Mouse (Mus musculus): ENCODE measurements around the gene Alcam. TPM values are rescaled to one million over a fixed set of nuclear protein-coding genes. Genes with fewer than 3 reads are reported as not detected.

Alcam gene
- polyA plus RNA-seq, 1 experiment from 2014 or later, result 47.0 TPM

DNA sequence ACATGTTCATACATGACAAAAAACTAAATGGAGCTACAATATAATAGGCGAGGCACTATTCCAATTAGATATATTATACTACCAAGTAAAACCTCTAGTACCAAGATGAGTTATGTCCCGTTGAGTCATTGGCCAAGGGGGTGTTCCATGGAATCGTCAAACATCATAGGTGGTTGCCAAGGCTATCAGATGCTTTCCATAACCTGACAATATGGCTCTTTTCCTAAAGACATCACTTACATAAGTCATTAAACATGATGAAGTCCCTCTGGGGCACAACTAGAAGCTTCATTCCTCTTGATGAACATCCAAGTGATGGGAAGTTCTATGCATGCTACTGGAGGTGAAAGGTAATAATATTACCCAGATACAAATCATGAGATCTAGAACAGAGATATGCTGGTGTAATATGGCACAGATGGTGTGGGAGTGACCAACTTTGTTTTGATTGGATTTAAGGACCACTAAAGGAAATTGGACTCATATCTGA lies 122.5 kb downstream of the Alcam start:
- Histone ChIP-seq H3K27ac (ENCODE audit: low read depth) (no peak overlapping the region), H3K4me2 (ENCODE audit: low read length) (no peak overlapping the region), H3K36me3 (ENCODE audit: control insufficient read depth, insufficient read depth, low read length) (no peaks in the 10 kb centered on the region), H3K27me3 (replicated peaks; ENCODE audit: control insufficient read depth, insufficient read depth, low read length) (no peaks in the 10 kb centered on the region), H3K4me3 (ENCODE audit: low read depth, low read length) (no peak overlapping the region), H3K9me3 (ENCODE audit: control insufficient read depth, low read length) (no peaks in the 10 kb centered on the region), H3K9ac (ENCODE audit: low read length) (no peak overlapping the region), H3K4me1 (replicated peaks; ENCODE audit: control insufficient read depth, insufficient read depth, low read length) (no peaks in the 10 kb centered on the region)
- 92% methylated on average over 3 of the region's 3 CpGs for WGBS
- ATAC-seq (replicated peaks; ENCODE audit: low FRiP score, low TSS enrichment, low read depth) (no peak), DNase-seq (ENCODE audit: low spot score) (no peak)

- H3K27ac ChIP-seq (ENCODE audit: low read depth), result no peak overlapping the region
- no peaks in the 10 kb centered on the region for H3K36me3 ChIP-seq (ENCODE audit: control insufficient read depth, insufficient read depth, low read length)
- H3K9me3 ChIP-seq (ENCODE audit: control insufficient read depth, low read length), result no peaks in the 10 kb centered on the region
- ATAC-seq (replicated peaks; ENCODE audit: low FRiP score, low TSS enrichment, low read depth) (no peak), DNase-seq (ENCODE audit: low spot score) (no peak)
- H3K4me1 ChIP-seq (replicated peaks; ENCODE audit: control insufficient read depth, insufficient read depth, low read length), result no peaks in the 10 kb centered on the region
- no peak overlapping the region for H3K4me2 ChIP-seq (ENCODE audit: low read length)
- no peaks in the 10 kb centered on the region for H3K27me3 ChIP-seq (replicated peaks; ENCODE audit: control insufficient read depth, insufficient read depth, low read length)
- WGBS, result 40% methylated on average over 2 of the region's 2 CpGs
- H3K9ac ChIP-seq (ENCODE audit: low read length), result no peak overlapping the region
- no peak overlapping the region for H3K4me3 ChIP-seq (ENCODE audit: low read depth, low read length)
Measured at GRCm38 (mm10) chr16:52329420-52329819, 124.5 kb downstream of the Alcam start.

DNA sequence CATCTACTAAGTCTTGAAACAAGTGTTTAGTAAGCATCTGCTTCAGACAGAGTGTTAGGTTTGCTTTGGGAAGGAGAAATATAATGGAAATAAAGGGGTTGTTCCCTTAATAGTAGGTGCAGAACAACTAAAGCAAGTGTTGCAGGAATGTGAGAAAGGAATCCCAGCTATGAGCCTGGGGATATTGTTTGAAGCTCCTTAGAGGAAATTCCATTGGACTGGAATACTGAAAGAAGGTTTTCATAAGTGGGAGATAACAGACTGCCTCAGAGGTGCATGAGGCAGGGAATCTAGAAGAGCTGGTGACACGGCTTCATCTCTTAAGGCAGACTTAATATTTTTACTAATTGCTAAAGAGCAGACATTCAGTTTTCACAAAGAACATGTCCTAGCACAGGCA lies 134.6 kb downstream of the Alcam start:
- DNase-seq (ENCODE audit: low spot score) (no peak), ATAC-seq (replicated peaks; ENCODE audit: low FRiP score, low TSS enrichment, low read depth) (no peak)
- H3K4me1 ChIP-seq (replicated peaks; ENCODE audit: control insufficient read depth, insufficient read depth, low read length), result no peaks in the 10 kb centered on the region
- H3K27ac ChIP-seq (ENCODE audit: low read depth), result no peak overlapping the region
- H3K9me3 ChIP-seq (ENCODE audit: control insufficient read depth, low read length), result no peaks in the 10 kb centered on the region
- no peaks in the 10 kb centered on the region for H3K36me3 ChIP-seq (ENCODE audit: control insufficient read depth, insufficient read depth, low read length)
- 67% methylated on average over 1 of the region's 1 CpGs for WGBS
- H3K4me2 ChIP-seq (ENCODE audit: low read length), result no peak overlapping the region
- H3K27me3 ChIP-seq (replicated peaks; ENCODE audit: control insufficient read depth, insufficient read depth, low read length), result no peaks in the 10 kb centered on the region
- no peak overlapping the region for H3K4me3 ChIP-seq (ENCODE audit: low read depth, low read length)
- no peak overlapping the region for H3K9ac ChIP-seq (ENCODE audit: low read length)

DNA sequence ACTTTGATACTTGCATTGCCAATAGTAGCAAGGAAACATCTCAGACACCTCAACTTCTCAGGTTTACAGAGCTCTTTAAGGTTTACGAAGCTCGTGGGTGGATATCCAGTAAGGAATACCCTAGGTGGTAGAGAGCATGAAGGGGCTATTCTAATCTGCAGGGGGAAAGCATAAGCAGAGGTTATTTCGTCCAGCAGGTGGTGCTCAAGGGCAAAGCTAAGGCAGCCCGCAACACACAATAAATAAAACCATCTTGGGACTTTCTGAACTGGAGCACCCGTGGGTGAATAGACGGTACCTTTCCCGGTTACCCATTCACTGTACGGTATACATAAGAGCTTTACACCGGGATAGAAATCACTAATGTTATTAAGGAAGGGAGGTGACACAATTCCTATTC lies 142.8 kb downstream of the Alcam start:
- peak overlapping the region; percentile 31 for H3K4me2 ChIP-seq (ENCODE audit: low read length)
- WGBS, result 23% methylated on average over 9 of the region's 9 CpGs
- H3K4me1 ChIP-seq (replicated peaks; ENCODE audit: control insufficient read depth, insufficient read depth, low read length), result no peaks in the 10 kb centered on the region
- no peaks in the 10 kb centered on the region for H3K27me3 ChIP-seq (replicated peaks; ENCODE audit: control insufficient read depth, insufficient read depth, low read length)
- DNase-seq (ENCODE audit: low spot score), result peak; percentile 85
- 0 out of 2 replicates have a peak, but pooled peaks have one; percentile 55 for ATAC-seq (replicated peaks; ENCODE audit: low FRiP score, low TSS enrichment, low read depth)
- H3K9me3 ChIP-seq (ENCODE audit: control insufficient read depth, low read length), result no peaks in the 10 kb centered on the region
- H3K27ac ChIP-seq (ENCODE audit: low read depth), result no peak overlapping the region
- no peaks in the 10 kb centered on the region for H3K36me3 ChIP-seq (ENCODE audit: control insufficient read depth, insufficient read depth, low read length)
- H3K9ac ChIP-seq (ENCODE audit: low read length), result no peak overlapping the region
- H3K4me3 ChIP-seq (ENCODE audit: low read depth, low read length), result no peak overlapping the region

GRCm38 (mm10) chr16:52307016-52307415 lies 146.9 kb downstream of the Alcam start:
- 79% methylated on average over 2 of the region's 2 CpGs for WGBS
- no peaks in the 10 kb centered on the region for H3K27me3 ChIP-seq (replicated peaks; ENCODE audit: control insufficient read depth, insufficient read depth, low read length)
- no peak overlapping the region for H3K4me2 ChIP-seq (ENCODE audit: low read length)
- no peaks in the 10 kb centered on the region for H3K9me3 ChIP-seq (ENCODE audit: control insufficient read depth, low read length)
- no peak overlapping the region for H3K9ac ChIP-seq (ENCODE audit: low read length)
- H3K27ac ChIP-seq (ENCODE audit: low read depth), result no peak overlapping the region
- H3K36me3 ChIP-seq (ENCODE audit: control insufficient read depth, insufficient read depth, low read length), result no peaks in the 10 kb centered on the region
- DNase-seq (ENCODE audit: low spot score) (no peak), ATAC-seq (replicated peaks; ENCODE audit: low FRiP score, low TSS enrichment, low read depth) (no peak)
- no peaks in the 10 kb centered on the region for H3K4me1 ChIP-seq (replicated peaks; ENCODE audit: control insufficient read depth, insufficient read depth, low read length)
- H3K4me3 ChIP-seq (ENCODE audit: low read depth, low read length), result no peak overlapping the region

- no peaks in the 10 kb centered on the region for H3K27me3 ChIP-seq (replicated peaks; ENCODE audit: control insufficient read depth, insufficient read depth, low read length)
- no peak overlapping the region for H3K4me2 ChIP-seq (ENCODE audit: low read length)
- H3K9ac ChIP-seq (ENCODE audit: low read length), result no peak overlapping the region
- H3K4me1 ChIP-seq (replicated peaks; ENCODE audit: control insufficient read depth, insufficient read depth, low read length), result no peaks in the 10 kb centered on the region
- no peaks in the 10 kb centered on the region for H3K9me3 ChIP-seq (ENCODE audit: control insufficient read depth, low read length)
- no peak for ATAC-seq (replicated peaks; ENCODE audit: low FRiP score, low TSS enrichment, low read depth)
- no peak overlapping the region for H3K4me3 ChIP-seq (ENCODE audit: low read depth, low read length)
- H3K36me3 ChIP-seq (ENCODE audit: control insufficient read depth, insufficient read depth, low read length), result no peaks in the 10 kb centered on the region
- no peak for DNase-seq (ENCODE audit: low spot score)
- H3K27ac ChIP-seq (ENCODE audit: low read depth), result no peak overlapping the region
- 84% methylated on average over 4 of the region's 4 CpGs for WGBS
Measured at GRCm38 (mm10) chr16:52303532-52303902, 150.4 kb downstream of the Alcam start.

DNA sequence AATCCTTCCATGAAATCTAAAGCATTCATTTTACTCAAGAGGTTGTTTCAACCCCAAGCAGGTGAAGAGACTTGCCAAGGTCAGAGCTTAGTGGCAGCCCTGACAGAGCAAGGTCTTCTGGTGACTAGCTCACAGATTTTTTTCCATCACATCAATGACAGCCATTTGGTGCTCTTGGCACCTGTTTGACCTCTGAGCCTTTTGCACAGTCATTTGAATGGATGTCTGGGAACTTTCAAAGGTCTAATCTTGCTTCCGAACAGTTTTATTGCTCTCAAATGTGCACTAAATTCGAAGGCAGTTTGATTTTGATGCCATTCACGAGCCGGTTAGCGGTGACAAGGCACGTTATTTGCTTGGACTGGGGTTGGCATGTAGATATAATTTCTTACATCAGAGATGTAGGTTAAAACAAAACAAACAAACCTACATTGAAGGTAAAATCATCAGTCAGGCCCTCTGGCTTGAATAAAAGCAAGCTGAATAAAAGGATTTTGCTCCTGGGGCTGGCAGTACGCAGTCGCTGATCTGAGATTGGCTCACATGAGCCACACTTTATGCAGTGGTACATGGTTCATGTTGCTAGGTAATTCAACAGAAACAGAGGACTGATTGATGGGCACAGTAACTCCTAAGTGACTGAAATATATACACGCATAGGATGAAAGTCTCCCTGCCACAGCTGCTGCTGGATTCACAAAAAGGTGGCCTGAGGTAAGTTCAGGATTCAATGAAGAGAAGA lies 150.9 kb downstream of the Alcam start:
- Histone ChIP-seq H3K36me3 (ENCODE audit: control insufficient read depth, insufficient read depth, low read length) (no peaks in the 10 kb centered on the region), H3K4me1 (replicated peaks; ENCODE audit: control insufficient read depth, insufficient read depth, low read length) (no peaks in the 10 kb centered on the region), H3K4me3 (ENCODE audit: low read depth, low read length) (no peak overlapping the region), H3K27ac (ENCODE audit: low read depth) (no peak overlapping the region), H3K27me3 (replicated peaks; ENCODE audit: control insufficient read depth, insufficient read depth, low read length) (no peaks in the 10 kb centered on the region), H3K9ac (ENCODE audit: low read length) (no peak overlapping the region), H3K4me2 (ENCODE audit: low read length) (no peak overlapping the region), H3K9me3 (ENCODE audit: control insufficient read depth, low read length) (no peaks in the 10 kb centered on the region)
- no peak for DNase-seq (ENCODE audit: low spot score)
- ATAC-seq (replicated peaks; ENCODE audit: low FRiP score, low TSS enrichment, low read depth), result no peak
- 47% methylated on average over 9 of the region's 9 CpGs for WGBS

- Histone ChIP-seq H3K27me3 (replicated peaks; ENCODE audit: control insufficient read depth, insufficient read depth, low read length) (no peaks in the 10 kb centered on the region), H3K27ac (ENCODE audit: low read depth) (no peak overlapping the region), H3K9ac (ENCODE audit: low read length) (no peak overlapping the region), H3K4me3 (ENCODE audit: low read depth, low read length) (no peak overlapping the region), H3K9me3 (ENCODE audit: control insufficient read depth, low read length) (no peaks in the 10 kb centered on the region), H3K4me1 (replicated peaks; ENCODE audit: control insufficient read depth, insufficient read depth, low read length) (no peaks in the 10 kb centered on the region), H3K4me2 (ENCODE audit: low read length) (no peak overlapping the region), H3K36me3 (ENCODE audit: control insufficient read depth, insufficient read depth, low read length) (no peaks in the 10 kb centered on the region)
- ATAC-seq (replicated peaks; ENCODE audit: low FRiP score, low TSS enrichment, low read depth), result no peak
- WGBS, result 89% methylated on average over 7 of the region's 7 CpGs
- no peak for DNase-seq (ENCODE audit: low spot score)
Measured at GRCm38 (mm10) chr16:52301730-52302129, 152.1 kb downstream of the Alcam start.

DNA sequence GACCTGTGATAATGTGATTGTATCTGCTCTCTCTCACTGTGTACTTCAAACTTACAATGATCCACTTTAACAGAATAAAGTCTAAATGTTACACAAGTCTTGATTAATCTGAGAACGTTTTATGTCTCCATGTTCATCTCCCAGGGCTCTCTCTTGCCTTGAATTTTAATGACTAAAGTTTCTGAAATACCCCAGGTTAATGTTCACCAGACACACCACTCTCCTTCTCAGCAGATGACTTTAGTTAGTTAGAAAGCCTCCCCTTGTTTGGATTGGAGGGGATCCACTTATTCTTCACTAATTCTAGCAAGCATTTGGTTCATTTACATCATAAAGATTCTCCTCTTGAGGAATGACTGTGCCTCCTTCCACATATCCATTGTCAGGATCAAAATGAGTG lies 157.5 kb downstream of the Alcam start:
- H3K9me3 ChIP-seq (ENCODE audit: control insufficient read depth, low read length), result no peaks in the 10 kb centered on the region
- 64% methylated on average over 1 of the region's 1 CpGs for WGBS
- H3K4me1 ChIP-seq (replicated peaks; ENCODE audit: control insufficient read depth, insufficient read depth, low read length), result no peaks in the 10 kb centered on the region
- H3K4me2 ChIP-seq (ENCODE audit: low read length), result no peak overlapping the region
- no peak overlapping the region for H3K9ac ChIP-seq (ENCODE audit: low read length)
- H3K4me3 ChIP-seq (ENCODE audit: low read depth, low read length), result no peak overlapping the region
- no peak overlapping the region for H3K27ac ChIP-seq (ENCODE audit: low read depth)
- ATAC-seq (replicated peaks; ENCODE audit: low FRiP score, low TSS enrichment, low read depth), result no peak
- H3K27me3 ChIP-seq (replicated peaks; ENCODE audit: control insufficient read depth, insufficient read depth, low read length), result no peaks in the 10 kb centered on the region
- DNase-seq (ENCODE audit: low spot score), result no peak
- H3K36me3 ChIP-seq (ENCODE audit: control insufficient read depth, insufficient read depth, low read length), result 0 out of 2 replicates have a peak, but pooled peaks cover 3% of the 10 kb centered on the region

Measured in intestine, embryonic 14.5 days (tissue).